Mouse (Mus musculus) ovary, postnatal 36 days (tissue): ENCODE measurements at regions not wholly inside any gene's neighbourhood (a gene's known extent, or its start where the extent isn't known, plus 50 kb on each side); places are given as distances from the start of the nearest gene placed in this dataset.
"Not testable (repeated sequence)": the region's sequence is repeated elsewhere in the genome, so short reads cannot be mapped to it uniquely, and the experiment has no call there.

Source experiments
- DNase-seq: peaks from one replicate; pipeline ENCODE4 v3.0.0; 2022; ENCODE audit warnings: low spot score, mixed read lengths

DNA sequence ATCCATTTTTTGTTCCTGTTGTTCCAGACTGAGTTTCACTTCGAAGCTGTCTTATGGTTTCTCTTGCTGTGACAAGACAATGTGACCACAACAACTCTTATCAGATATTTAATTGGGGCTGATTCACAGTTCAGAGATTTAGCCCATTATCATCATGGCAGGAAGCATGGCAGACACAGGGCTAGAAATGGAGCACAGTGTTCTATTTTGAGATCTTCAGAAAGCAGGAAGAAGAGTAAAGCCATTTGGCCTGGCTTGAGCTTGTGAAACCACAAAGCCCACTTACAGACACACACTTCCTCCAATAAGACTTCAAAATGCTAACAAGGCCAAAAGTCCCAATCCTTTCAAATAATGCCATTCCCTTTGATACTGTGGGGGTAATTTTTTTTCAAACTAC lies 670.4 kb upstream of the Cdh12 start:
- DNase-seq, result no peak

DNA sequence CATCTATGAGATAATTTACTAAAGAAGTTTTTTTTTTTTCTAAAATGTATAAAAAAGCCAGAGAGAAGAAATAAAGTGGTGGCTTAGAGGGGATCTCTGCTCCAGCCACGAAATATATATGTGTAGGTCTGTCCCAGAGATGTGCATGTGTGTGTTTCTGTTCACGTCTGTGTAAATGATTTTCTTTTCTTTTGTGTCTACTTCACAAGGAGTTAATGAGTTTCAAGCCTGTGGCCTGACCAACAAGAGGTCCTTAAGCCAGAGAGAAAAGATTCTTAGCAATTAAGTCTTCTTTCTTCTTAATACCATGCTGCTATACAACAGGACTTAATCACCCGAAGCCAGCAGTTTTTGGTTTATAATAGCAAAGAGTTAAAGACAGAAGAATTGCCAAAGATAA lies 665.2 kb upstream of the Cdh12 start:
- DNase-seq, result no peak

DNA sequence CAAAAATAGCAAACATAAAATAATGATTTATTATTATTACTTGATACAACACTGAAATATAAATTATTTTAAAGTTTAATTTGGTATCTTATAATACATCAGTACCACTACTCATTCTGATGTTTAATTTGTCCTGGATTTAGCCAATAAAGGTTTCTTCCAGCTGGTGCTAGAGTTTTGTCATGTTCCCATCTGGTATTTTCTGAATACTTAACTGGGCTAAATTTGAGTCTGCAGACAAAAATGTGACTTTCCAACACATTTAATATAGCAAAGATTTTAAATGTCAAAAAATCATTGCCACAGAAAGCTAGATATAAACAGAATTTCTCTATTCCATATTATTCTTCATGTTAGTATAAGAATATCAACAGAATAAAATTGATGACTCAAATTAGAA lies 642.1 kb upstream of the Cdh12 start:
- no peak for DNase-seq

DNA sequence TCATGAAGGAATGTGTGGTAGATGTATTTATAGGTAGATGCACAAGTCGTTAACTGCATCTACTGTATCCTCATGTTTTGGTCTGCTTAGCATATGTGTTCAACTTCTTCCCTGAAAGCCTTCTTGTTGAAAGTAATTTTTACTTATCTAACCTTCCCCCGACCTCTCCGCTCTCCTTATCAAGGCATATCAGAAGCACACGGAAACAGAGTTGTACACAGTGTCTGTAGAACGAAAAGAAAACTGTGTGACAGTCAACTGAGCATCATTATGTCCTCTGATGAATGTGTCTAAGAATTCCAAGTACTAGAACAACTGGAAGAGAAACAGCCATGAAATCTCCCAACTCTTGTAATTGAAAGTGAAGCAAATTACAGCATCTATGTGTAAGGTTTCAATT lies 635.4 kb upstream of the Cdh12 start:
- DNase-seq, result no peak

DNA sequence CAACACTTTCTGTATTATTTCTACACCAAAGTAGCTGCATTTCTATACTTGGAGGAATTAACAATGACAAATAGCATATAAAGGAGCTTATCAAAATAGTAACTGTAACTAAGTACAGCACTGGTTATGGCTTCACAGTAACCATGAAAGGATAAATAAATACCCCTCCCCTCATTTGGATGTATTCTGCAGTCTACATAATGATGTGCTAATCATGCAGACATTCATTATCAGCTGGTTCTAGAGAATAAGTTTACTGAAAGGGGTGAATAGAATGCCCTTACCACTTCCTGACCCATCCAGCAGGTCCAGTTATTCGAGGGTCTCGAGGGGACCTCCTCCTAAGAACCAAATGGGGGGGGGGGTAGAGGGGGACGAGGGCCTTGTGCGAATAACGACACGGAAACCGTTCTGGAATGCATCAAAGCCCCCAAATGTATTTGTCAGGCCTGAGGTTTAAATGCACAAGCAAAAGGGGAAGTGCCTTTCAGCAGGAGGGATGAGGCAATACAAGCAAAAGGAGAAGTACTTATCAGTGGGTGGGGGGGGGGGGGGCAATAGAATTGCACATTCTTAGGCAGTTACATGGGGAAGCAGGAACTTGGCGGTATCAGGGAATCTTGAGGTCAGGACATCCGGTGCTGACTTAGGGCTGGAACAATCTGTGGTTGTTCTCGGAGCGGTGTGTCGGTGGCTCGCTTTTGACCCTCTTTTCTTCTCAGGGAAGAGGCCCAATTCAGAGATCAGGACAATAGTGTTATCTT lies 592.0 kb upstream of the Cdh12 start:
- DNase-seq, result not testable (repeated sequence)

DNA sequence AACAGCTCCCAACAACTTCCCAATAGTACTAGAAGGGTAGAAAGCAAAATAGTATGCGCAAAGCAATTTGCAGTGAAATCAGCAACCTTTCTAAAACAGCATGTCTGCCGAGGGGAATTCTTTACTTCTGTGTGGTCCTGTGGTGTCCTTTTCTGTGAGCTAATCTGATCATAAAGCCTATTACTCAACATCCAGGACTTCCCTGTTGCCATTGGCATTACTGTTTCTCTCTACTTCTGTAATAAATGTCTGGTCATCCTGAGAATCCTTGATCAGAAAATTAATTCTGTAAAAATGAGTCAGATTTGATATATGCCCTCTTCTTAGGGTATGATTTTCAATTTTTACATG lies 591.4 kb upstream of the Cdh12 start:
- no peak for DNase-seq

DNA sequence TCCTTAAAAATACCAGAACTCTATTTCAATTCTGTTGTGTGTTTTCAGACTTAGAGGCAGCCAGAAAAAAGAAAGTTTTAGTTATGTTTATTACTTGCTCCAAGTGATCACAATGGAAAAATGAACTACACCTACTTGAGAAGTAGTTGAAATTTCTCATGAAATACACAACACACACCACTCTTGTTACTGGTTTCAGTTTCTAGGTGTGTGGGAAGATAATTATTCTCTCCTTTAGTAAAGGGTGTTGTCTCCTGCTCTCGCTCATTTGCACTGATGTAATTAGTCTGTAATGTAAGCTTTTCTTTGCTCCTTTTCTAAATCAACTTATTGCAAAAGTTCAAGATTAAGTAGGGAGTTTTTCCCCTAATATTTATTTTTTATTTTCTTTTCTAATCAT lies 590.4 kb upstream of the Cdh12 start:
- DNase-seq, result no peak

DNA sequence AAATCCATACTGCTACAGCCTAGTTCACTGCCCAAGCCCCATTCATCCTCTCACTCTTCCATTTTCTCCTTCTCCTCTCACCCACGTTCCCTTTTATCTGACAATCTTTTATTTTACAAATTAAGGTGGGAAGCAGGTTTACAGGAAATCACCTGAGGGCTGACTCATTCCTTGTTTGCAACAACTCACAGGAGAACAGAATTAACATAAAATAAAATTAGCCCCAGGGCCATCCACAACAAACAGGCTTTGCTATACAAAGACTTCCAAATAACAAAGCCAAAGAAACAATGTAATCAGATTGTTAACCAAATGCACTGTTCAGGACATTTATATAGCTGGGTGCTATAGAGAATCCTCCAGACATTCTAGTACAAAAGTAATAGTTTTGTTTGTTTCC lies 585.1 kb upstream of the Cdh12 start:
- DNase-seq, result no peak

DNA sequence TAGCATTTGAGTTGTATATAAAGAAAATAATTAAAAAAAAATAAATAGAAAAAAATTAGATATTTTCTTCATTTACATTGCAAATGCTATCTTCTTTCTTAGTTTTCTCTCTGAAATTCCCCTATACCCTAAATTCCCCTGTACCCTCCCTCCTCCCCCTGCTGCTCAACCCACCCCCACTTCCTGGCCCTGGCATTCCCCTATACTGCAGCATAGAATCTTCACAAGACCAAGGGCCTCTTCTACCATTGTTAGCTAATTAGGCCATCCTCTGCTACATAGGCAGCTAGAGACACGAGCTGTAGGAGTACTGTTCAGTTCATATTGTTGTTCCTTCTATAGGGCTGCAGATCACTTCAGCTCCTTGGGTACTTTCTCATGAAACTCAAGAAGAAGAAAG lies 582.5 kb upstream of the Cdh12 start:
- no peak for DNase-seq

DNA sequence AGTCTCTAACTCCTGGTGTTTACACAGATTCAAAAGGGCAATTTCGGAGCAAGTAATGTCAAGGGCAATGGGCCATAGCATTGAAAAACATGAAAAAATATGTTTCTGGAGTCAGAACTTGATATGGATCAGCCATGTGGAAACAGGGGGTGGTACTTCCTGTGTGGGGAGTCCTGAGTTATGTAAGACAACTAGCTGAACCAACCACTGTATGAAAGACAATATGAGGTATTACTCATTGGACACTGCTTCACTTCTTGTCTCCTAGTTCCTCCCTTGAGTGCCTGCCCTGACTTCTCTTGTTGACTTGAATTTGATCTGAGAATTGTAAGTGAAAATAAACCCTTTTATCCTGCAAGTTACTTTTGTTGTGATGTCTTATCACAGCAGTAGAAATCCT lies 580.0 kb upstream of the Cdh12 start:
- DNase-seq, result no peak

DNA sequence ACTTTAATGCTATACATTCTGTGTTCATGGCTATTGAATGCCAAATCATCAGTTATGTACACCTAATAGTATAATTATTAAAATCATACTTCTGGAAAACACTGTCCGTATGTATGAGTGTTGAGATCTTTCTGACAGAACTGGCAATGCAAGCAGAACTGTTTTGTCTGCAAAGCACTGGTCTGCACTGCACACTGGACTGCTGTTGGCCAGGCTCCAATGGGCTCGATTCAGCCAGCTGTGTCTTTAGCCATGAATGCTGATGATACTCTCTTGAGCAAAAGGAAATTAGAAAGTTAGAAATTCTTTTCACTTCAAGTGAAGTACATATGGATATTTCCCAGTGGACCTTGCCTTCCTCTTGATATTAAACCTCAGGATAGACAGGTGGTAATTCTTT lies 576.5 kb upstream of the Cdh12 start:
- DNase-seq, result peak; percentile 4
